Mouse (Mus musculus): ENCODE measurements at regions not wholly inside any gene's neighbourhood (a gene's known extent, or its start where the extent isn't known, plus 50 kb on each side); places are given as distances from the start of the nearest gene placed in this dataset.
A peak's percentile ranks its signal among the peaks of the same experiment; 100 is the strongest.

- peak; percentile 39 for DNase-seq
Measured at GRCm38 (mm10) chr1:14413826-14414445, 1679.2 kb downstream of the 4930444P10Rik start.

GRCm38 (mm10) chr1:14369957-14370833, 1722.9 kb downstream of the 4930444P10Rik start:
- no peak for DNase-seq

- DNase-seq, result no peak
Measured at GRCm38 (mm10) chr1:14359998-14360640, 1733.0 kb downstream of the 4930444P10Rik start.

Measured in heart, adult 11 months (tissue).